Mouse (Mus musculus) stomach, embryonic 15.5 days (tissue): Measurements from ENCODE around the gene Nqo1. TPM values are rescaled to one million over a fixed set of nuclear protein-coding genes. Genes with fewer than 3 reads are reported as not detected.

Source experiments
- ATAC-seq: fragments of 200-750 bp; cut with Nextera tagmentation; 2 replicates; pipeline ENCODE4 v1.8.0; 2017; ENCODE audit warnings: low read depth, moderate number of reproducible peaks, moderate TSS enrichment; ENCODE audit not compliant: insufficient read depth, low FRiP score
- H3K27ac ChIP-seq: fragments of 300-500 bp; sonication (generic); 2 replicates; pipeline ENCODE4 v1.5.1; 2015; ENCODE audit warnings: mild to moderate bottlenecking, inconsistent platforms
- H3K27me3 ChIP-seq: fragments of 300-500 bp; sonication (generic); replicated peaks from 2 replicates; pipeline ENCODE4 v1.6.1; 2015; ENCODE audit warnings: inconsistent platforms
- H3K36me3 ChIP-seq: fragments of 300-500 bp; sonication (generic); 2 replicates; pipeline ENCODE4 v1.6.1; 2015; ENCODE audit warnings: inconsistent platforms
- H3K4me1 ChIP-seq: fragments of 300-500 bp; sonication (generic); 2 replicates; pipeline ENCODE4 v1.6.1; 2015; ENCODE audit warnings: inconsistent platforms
- H3K4me2 ChIP-seq: fragments of 300-500 bp; sonication (generic); 2 replicates; pipeline ENCODE4 v1.6.1; 2015; ENCODE audit warnings: mild to moderate bottlenecking, inconsistent platforms
- H3K4me3 ChIP-seq: fragments of 300-500 bp; sonication (generic); replicated peaks from 2 replicates; pipeline ENCODE4 v1.5.1; 2015; ENCODE audit warnings: inconsistent platforms
- H3K9ac ChIP-seq: fragments of 300-500 bp; sonication (generic); 2 replicates; pipeline ENCODE4 v1.6.1; 2015; ENCODE audit warnings: inconsistent platforms
- H3K9me3 ChIP-seq: fragments of 300-500 bp; sonication (generic); 2 replicates; pipeline ENCODE4 v1.6.1; 2016; ENCODE audit warnings: inconsistent platforms
- WGBS: fragments of 180-500 bp; shearing (Covaris S2); methylation state at CpG from one replicate; pipeline ENCODE4 v1.1.7; 2015; 5-methylcytosine and 5-hydroxymethylcytosine counted together
- polyA plus RNA-seq: library from polyadenylated mRNA; unstranded; fragments of >200 nt; fragmentation: Nextera tagmentation; extraction: Ambion mirVana; gene quantifications from 2 replicates; pipeline ENCODE4 v1.2.1, GENCODE M21; 2015

Gene Nqo1
- polyA plus RNA-seq, 1 experiment from 2014 or later: 16.3 TPM

DNA sequence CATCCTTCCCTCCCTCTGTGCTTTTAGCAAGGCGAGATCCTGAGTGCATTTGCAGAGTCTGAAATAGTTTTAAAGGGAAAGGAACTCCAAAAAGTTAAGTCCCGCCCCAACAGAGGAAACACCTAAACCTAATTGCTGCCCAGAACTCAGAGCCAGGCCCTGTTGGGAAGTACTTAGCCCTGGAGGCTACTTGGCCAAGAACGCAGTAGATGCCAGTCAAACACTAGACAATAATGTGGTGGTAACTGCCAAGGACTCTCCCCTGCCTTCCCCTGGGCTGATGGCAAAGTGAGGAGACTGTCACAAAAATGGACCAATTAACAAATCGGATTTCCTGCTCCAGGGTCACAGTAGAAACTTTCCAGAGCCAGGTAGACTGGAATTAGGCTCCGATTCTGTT, 1.1 kb downstream of the Nqo1 start:
- Histone ChIP-seq H3K9ac (no peak overlapping the region), H3K4me1 (peaks cover 14% of the 10 kb centered on the region; the same call in 1 of the 2 replicates), H3K27ac (no peak overlapping the region), H3K4me2 (0 out of 2 replicates have a peak overlapping the region, but pooled peaks have one; percentile 58), H3K27me3 (no peaks in the 10 kb centered on the region), H3K4me3 (no peak overlapping the region), H3K36me3 (no peaks in the 10 kb centered on the region), H3K9me3 (no peaks in the 10 kb centered on the region)
- ATAC-seq: no peak
- 75% methylated on average over 5 of the region's 5 CpGs for WGBS

DNA sequence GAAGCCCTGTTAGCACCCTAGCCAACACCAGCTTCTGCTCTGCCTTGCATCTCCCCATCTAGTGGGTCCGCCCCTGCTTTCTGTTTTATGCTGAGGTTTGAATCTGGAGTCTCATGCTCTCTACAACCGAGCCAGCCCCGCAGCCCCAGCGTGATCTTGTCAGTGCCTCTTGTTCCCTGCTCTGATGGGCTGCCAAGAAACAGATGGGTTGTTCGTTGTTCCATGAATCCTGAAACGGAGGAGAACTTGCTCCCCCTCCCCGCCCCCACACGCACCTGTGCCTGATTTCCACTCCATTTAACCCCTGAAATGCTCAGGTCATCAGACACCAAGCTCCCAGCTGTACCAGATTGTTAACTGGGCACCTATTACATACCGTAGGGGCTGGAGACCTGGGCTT, 3.5 kb downstream of the Nqo1 start:
- ATAC-seq: no peak

DNA sequence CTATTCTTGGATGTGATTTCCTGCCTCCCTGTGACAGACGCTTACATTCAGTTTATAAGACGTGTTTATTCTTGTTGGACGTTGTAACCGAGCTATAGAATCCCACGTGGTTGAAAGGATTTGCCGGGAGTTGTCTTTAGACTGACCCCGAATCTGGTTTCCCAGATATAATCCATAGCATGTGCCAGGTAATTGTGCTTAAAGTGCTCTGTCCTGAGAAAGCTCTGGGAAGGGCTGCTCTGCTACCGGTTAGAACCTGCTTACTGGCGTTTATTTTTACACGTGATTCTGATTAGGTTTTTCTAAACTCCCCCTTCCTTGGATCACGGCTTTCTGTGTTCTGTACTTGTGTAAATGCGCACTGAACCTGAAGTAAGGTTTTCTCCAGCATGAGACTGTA, 5.3 kb downstream of the Nqo1 start:
- H3K27me3 ChIP-seq: no peaks in the 10 kb centered on the region
- H3K36me3 ChIP-seq: no peaks in the 10 kb centered on the region
- H3K4me1 ChIP-seq: peaks cover 14% of the 10 kb centered on the region; the same call in 1 of the 2 replicates
- no peak overlapping the region for H3K4me2 ChIP-seq
- H3K27ac ChIP-seq: no peak overlapping the region
- no peak overlapping the region for H3K4me3 ChIP-seq
- H3K9ac ChIP-seq: no peak overlapping the region
- no peak for ATAC-seq
- no peaks in the 10 kb centered on the region for H3K9me3 ChIP-seq
- 34% methylated on average over 12 of the region's 12 CpGs for WGBS

More for the DNA sequence above, 3.5 kb downstream of the Nqo1 start:
- no peaks in the 10 kb centered on the region for H3K27me3 ChIP-seq
- no peak overlapping the region for H3K9ac ChIP-seq
- H3K27ac ChIP-seq: no peak overlapping the region
- 39% methylated on average over 9 of the region's 9 CpGs for WGBS
- H3K36me3 ChIP-seq: no peaks in the 10 kb centered on the region
- H3K4me1 ChIP-seq: peaks cover 14% of the 10 kb centered on the region; the same call in 1 of the 2 replicates
- H3K4me2 ChIP-seq: no peak overlapping the region
- H3K9me3 ChIP-seq: no peaks in the 10 kb centered on the region
- no peak overlapping the region for H3K4me3 ChIP-seq

DNA sequence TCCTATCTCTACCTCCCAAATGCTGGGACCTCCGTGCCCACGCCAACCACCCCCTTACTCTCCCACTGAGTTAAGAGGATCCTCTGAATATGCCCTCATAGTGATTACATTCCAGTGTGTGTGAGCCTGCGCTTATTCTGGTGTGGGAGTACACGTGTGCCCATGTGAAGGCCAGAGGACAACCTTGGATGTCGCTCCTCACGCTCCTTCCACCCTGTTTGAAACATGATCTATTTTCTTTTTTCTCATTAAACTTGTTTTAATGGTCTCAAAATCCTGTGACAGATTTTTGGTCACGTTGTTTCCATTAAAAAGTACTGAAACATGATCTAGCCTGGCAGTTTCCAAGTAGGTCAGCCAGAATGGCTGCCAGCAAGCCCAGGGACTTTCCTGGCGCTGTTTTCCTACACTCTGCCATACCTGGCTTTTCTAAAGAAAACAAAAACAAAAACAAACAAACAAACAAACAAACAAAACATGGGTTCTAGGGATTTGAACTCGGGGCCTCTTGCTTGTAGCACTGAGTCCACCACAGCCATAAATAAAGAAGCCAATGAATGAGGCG, 6.8 kb downstream of the Nqo1 start:
- Histone ChIP-seq H3K4me2 (no peak overlapping the region), H3K9me3 (no peaks in the 10 kb centered on the region), H3K4me1 (peaks cover 4% of the 10 kb centered on the region; the same call in 1 of the 2 replicates), H3K27me3 (no peaks in the 10 kb centered on the region), H3K9ac (no peak overlapping the region), H3K36me3 (no peaks in the 10 kb centered on the region), H3K27ac (no peak overlapping the region), H3K4me3 (no peak overlapping the region)
- 82% methylated on average over 10 of the region's 10 CpGs for WGBS
- ATAC-seq: no peak

DNA sequence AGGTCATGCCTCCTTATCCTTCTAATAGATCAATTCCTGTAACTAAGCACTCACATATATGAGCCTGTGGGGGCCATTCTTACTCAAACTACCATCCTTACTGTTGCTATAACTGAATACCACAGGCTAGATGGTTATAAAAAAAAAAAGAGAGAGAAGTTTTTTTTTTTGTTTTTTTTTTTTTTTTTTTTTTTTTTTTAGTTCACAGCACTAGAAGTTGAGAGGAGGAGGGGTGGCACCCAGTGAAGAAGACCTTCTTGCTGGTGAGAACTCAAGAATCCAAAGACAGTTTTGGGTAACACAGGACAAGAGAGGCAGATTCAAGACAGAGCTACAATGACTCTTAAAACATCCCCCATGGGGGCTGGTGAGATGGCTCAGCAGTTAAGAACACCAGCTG, 7.6 kb downstream of the Nqo1 start:
- Histone ChIP-seq H3K4me1 (peaks cover 4% of the 10 kb centered on the region; the same call in 1 of the 2 replicates), H3K27me3 (no peaks in the 10 kb centered on the region), H3K27ac (no peak overlapping the region), H3K9me3 (no peaks in the 10 kb centered on the region), H3K36me3 (no peaks in the 10 kb centered on the region), H3K4me2 (no peak overlapping the region), H3K4me3 (no peak overlapping the region), H3K9ac (no peak overlapping the region)
- ATAC-seq: no peak

DNA sequence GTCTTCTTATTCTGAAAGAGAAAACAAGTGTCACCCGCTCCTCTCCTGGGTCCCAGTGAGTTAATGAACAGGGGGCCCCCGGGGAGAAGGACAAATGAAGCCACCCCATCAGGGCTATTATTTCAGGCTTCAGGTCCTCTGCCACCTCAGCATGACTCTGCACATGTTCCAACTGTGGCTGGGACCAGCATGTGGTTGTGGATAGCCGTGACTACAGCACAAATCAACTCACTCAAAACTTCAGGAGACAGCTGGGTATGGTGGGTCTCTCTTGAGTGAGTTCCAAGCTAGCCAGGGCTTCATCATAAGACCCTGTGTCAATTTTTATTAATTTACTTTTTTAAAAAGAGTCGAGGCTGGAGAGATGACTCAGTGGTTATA, 11.9 kb downstream of the Nqo1 start:
- no peak for ATAC-seq
- Histone ChIP-seq H3K9me3 (no peaks in the 10 kb centered on the region), H3K4me3 (no peak overlapping the region), H3K36me3 (no peaks in the 10 kb centered on the region), H3K4me2 (no peak overlapping the region), H3K4me1 (no peaks in the 10 kb centered on the region), H3K9ac (no peak overlapping the region), H3K27me3 (no peaks in the 10 kb centered on the region), H3K27ac (no peak overlapping the region)
- WGBS: 60% methylated on average over 4 of the region's 4 CpGs

DNA sequence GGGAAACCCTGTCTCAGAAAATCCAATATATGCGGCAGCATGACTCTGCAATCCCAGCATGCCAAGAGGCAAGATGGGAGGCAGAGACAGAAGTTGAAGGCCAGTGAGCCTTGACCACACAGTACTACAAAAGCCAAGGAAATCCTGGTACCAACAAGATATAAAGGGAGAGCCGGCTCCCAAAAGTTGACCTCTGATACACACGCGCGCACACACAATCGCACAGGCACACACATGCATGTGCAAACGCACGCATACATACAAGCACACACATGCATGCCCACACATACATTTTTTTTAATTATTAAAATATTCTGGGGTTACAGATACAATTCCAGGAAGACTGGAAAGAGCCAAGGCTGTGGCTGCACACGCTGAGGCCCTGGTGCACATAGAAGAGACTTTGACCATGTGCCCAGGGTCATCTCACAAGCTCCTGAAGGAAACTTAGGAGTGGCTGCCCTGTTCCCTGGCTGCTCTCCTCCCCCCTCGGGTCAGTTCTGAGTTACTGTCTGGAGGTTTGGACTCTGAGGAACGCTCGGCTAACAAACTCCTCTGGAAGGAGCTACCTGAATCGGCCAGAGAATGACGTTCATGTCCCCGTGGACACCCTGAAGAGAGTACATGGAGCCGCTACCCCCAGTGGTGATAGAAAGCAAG, 12.4 kb downstream of the Nqo1 start:
- H3K27ac ChIP-seq: no peak overlapping the region
- no peaks in the 10 kb centered on the region for H3K4me1 ChIP-seq
- no peak overlapping the region for H3K4me3 ChIP-seq
- 90% methylated on average over 16 of the region's 16 CpGs for WGBS
- H3K9ac ChIP-seq: no peak overlapping the region
- ATAC-seq: no peak
- H3K36me3 ChIP-seq: no peaks in the 10 kb centered on the region
- no peaks in the 10 kb centered on the region for H3K9me3 ChIP-seq
- H3K27me3 ChIP-seq: no peaks in the 10 kb centered on the region
- H3K4me2 ChIP-seq: no peak overlapping the region

DNA sequence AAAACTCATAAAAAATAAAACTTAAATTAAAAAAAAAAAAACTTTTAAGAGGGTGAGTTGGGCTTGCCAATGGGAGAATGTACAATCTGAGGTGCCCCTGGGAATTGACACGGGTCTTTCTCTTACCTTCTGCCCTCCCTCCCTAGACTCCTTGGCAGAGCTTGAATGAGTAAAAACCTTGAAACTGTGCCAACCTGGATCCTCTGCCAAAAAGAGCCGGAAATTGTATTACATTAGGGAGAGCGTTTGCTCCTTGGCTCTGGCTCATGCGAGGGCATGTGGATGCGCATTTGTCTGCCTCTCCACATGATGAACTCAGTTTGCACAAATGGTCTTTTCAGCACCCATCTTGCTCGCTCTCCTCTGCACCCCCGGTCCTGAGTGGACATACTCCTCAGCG, 13.4 kb downstream of the Nqo1 start:
- no peak for ATAC-seq
- Histone ChIP-seq H3K36me3 (no peaks in the 10 kb centered on the region), H3K9ac (no peak overlapping the region), H3K4me2 (no peak overlapping the region), H3K27me3 (no peaks in the 10 kb centered on the region), H3K9me3 (no peaks in the 10 kb centered on the region), H3K4me3 (no peak overlapping the region), H3K27ac (no peak overlapping the region), H3K4me1 (no peaks in the 10 kb centered on the region)
- 45% methylated on average over 8 of the region's 8 CpGs for WGBS

DNA sequence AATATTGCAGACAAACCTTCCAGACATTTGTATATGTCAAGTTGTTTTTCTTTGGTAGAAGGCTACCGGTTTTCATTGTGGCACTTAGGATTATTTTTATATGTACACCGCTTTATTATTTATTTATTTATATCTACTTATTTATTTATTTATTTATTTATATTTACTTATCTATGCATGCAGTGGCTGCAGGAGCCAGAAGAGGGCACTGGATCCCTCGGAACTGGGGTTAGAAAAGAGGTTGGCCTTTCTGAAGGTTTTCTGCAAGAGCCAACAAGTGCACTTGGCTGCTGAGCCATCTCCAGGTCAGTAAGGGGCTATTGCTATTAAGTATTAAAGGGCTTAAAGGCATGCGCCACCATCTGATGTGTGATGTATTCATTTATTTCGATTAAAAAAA, 15.1 kb downstream of the Nqo1 start:
- Histone ChIP-seq H3K36me3 (no peaks in the 10 kb centered on the region), H3K9ac (no peak overlapping the region), H3K4me2 (no peak overlapping the region), H3K4me1 (no peaks in the 10 kb centered on the region), H3K4me3 (no peak overlapping the region), H3K27ac (no peak overlapping the region), H3K9me3 (no peaks in the 10 kb centered on the region), H3K27me3 (no peaks in the 10 kb centered on the region)
- ATAC-seq: no peak
- 67% methylated on average over 5 of the region's 5 CpGs for WGBS

DNA sequence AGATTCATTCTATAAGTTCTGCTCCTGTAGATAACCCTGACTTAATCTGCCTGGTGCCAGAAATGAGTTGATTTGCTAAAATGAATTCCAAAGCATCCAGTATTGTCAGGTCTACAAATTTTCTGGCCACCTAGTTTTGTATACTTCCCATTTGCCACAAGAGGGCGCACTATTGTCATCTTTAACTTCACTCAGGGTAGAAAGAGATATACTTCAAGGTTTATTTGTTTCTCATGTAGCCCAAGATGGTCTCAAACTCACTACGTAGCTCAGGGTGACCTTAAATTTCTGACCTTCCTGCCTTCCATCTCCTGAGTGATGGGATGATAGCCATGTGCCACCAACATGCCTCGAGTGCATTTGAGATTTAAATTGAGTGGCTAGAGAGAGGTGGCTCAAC, 16.4 kb downstream of the Nqo1 start:
- ATAC-seq: no peak
- H3K4me3 ChIP-seq: no peak overlapping the region
- H3K9me3 ChIP-seq: no peaks in the 10 kb centered on the region
- H3K27ac ChIP-seq: no peak overlapping the region
- H3K27me3 ChIP-seq: no peaks in the 10 kb centered on the region
- H3K4me1 ChIP-seq: no peaks in the 10 kb centered on the region
- no peak overlapping the region for H3K9ac ChIP-seq
- H3K36me3 ChIP-seq: no peaks in the 10 kb centered on the region
- 25% methylated on average over 3 of the region's 3 CpGs for WGBS
- no peak overlapping the region for H3K4me2 ChIP-seq

DNA sequence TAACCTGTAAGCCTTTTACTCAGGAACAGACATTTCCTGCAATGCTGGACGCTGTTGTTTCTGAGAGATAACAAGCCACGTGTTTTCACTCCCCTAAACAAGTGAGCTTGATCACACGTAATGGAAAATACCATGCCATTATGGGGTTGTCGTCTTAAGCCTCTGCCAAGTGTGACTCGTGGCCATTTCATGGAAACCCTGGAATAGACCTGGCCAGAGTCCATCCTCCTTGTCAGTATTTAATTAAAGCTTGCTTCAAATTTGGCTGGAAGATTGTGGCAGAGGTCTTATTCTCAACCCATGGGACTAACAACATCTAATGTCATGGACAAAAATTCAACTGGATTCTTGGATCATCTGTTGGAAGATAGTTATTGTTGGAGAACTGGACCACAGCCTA, 16.8 kb downstream of the Nqo1 start:
- Histone ChIP-seq H3K9me3 (no peaks in the 10 kb centered on the region), H3K27me3 (no peaks in the 10 kb centered on the region), H3K36me3 (no peaks in the 10 kb centered on the region), H3K4me2 (no peak overlapping the region), H3K4me1 (no peaks in the 10 kb centered on the region), H3K27ac (no peak overlapping the region), H3K4me3 (no peak overlapping the region), H3K9ac (no peak overlapping the region)
- WGBS: 46% methylated on average over 5 of the region's 5 CpGs
- no peak for ATAC-seq

DNA sequence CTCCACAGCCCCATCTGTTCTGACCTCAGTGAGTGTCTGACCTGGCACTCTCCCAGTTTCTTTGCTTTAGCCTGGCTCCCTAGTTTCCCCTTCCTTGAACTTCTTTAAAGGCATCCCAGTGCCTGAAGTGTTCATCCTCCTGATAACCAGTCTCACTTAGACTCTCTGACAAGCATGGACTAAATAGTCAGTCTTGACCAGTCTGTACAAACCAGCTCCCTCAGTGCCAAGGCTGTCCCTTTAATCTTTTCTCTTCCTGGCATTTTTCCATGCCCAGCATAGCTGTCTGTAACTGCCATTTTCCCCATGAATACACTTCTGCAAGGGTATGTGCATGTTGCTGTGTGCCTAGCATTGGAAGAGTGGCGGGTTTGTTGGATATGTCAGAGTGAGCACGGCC, 17.9 kb downstream of the Nqo1 start:
- Histone ChIP-seq H3K4me2 (no peak overlapping the region), H3K9ac (no peak overlapping the region), H3K27ac (no peak overlapping the region), H3K36me3 (peaks cover 4% of the 10 kb centered on the region), H3K27me3 (no peaks in the 10 kb centered on the region), H3K9me3 (no peaks in the 10 kb centered on the region), H3K4me1 (no peaks in the 10 kb centered on the region), H3K4me3 (no peak overlapping the region)
- no peak for ATAC-seq
- WGBS: 92% methylated on average over 2 of the region's 2 CpGs

DNA sequence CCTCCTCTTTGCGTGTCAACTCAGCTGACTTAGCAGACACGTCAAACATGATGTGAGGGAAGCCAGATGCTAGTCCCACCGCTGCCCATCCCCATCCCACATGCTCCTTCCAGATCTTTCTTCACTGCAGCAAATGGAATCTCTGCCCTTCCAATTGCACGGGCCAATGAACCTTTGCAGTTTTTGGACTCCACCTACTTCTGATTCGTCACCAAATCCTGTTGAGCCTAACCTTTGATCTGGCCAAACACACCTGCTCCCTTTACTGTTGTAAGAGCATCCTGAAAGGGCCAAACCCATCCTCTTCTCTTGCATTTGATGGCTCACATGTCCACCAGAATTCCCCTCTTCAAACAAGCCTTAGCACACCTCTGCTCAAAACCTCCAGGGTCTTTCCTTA, 18.4 kb downstream of the Nqo1 start:
- Histone ChIP-seq H3K27ac (no peak overlapping the region), H3K4me2 (no peak overlapping the region), H3K4me3 (no peak overlapping the region), H3K9ac (no peak overlapping the region), H3K36me3 (peaks cover 7% of the 10 kb centered on the region), H3K4me1 (no peaks in the 10 kb centered on the region), H3K27me3 (no peaks in the 10 kb centered on the region), H3K9me3 (no peaks in the 10 kb centered on the region)
- ATAC-seq: no peak
- WGBS: 37% methylated on average over 5 of the region's 5 CpGs
